Mouse (Mus musculus) naive thymus-derived CD4-positive, alpha-beta T cell, adult 2 months (primary cell): ENCODE measurements around the gene Crmp1.

ENCODE experiments used
- DNase-seq: peaks from one replicate; pipeline ENCODE4 v3.0.0-alpha.2; 2011; ENCODE audit warnings: low read depth

Crmp1 gene

DNA sequence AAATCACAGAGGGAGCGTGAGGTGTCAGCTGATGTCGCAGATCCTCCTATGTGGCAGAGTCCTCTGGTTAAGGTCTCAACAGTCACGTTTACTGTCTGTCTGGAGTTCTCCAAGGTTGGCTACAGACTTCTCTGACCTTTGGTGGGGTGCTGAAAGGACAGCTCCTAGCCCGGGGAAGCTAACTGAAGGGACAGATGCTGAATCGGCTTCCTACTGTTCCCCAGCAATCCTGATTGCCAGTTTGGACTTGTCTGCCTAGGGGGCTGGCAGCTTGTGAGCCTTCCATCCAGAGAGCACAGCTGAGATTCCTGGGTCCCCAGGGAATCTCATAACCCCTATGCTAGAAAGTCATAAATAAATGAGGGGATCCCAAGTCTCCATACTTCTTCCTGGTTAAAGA is 1.2 kb upstream of the Crmp1 start:
- no peak for DNase-seq

DNA sequence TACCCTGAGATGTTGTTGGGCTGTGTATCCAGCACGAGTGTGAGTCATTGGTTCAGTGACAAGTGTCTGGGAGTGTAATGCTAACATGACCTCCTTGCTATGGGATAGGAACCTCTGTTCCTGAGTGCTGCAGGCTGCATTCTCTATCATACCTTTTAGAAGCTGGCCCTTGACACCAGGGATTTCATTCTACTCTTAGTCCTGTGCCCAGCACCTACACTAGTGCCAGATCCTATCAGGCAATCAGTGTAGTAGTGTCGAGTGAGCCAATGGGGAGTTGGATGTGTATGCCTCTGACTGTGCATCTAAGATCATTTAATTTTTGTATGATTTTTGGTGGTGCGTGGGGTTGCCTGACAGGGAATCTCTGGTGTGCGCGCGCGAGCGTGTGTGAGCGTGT is 516 bp upstream of the Crmp1 start:
- DNase-seq = no peak

DNA sequence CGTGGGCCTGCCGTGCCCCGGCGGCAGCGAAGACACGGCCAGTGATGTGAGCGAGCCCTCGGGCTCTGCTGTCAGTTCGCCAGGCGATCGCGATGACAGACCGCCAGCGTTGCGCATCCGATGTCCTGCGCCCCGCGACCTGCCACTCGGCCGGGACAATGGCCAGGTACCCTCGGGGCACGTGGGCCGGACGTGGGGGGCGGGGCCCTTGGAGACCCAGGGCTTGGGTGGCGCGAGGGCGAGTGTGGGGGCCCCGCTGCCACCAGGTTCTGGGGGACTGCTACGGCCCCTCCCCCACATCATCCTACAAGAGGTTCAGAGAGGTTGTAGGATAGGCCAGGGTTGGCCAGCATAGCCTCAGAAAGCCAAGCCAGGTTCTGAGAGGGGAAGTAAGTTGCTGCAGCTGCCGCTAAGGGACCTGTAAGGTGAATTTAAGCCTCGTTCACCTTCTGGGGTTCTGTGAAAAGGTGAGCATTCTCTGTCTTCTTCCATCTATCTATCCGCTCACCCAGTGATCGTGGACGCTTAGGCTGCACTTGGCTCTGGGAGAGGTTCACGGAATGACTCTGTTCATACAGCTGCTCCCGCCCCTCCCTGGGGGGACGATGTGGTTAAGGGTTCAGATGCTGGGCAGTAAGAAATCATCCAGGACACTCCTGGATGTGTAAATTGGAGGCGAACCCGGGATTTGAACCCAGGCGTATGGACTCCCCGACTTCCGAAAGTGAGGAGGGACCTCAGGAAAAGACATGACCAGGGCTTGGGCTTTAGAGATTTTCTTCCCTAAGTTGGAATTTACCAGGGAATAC is 824 bp downstream of the Crmp1 start:
- DNase-seq = no peak

DNA sequence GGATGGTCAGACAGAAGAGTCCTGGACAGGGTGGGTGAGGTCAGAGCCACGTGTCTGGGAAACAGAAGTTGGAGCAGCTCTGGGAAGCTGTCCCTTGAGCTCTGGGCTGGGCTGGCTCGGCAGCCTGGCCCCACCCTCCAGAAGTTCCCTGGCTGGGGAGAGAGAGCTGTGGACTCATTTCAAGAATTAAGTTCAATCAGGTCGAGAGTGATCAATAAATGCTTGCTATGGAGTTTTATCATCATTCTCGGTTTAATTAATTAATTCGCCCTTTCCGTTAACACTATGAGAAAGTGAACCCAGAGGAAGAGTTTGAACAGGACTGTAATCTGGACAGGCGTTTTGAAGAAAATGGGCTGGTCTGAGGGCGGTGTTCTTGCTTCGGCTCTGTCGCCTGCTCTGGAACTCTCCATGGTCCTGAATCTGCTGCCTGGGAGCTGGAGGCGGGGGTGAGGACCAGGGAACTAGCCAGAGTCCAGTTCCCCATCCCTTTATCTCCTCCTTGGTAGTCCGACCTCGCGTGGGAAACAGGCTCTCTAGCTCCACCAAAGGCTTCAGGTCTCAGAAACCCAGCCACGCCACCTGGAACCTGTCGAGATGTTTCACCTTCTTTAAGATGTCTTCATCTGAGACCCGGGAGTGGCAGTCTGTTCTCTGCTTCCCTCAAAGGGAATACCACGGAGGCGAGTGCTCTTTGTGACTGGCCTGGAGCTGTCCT is 1.6 kb downstream of the Crmp1 start:
- peak; percentile 43 for DNase-seq

DNA sequence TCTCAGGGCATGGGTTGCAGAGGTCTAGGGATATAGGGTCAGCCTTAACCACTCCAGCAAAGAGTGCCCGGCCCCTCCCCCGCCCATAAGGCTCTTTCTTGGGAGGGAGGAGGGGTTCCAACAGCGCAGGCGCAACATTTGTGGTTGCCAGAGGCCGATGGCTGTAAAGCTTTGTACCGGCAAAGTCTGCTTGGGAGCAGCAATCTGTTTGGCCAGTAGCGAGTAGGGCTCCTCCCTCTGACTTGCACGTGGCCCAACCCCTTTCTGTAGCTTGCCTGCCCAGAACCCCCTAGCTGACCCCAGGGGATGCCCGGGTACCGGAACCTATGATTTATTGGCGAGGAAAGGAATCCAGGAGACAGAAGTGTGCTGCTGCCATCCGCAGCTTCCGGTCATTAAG is 2.4 kb downstream of the Crmp1 start:
- DNase-seq = no peak

DNA sequence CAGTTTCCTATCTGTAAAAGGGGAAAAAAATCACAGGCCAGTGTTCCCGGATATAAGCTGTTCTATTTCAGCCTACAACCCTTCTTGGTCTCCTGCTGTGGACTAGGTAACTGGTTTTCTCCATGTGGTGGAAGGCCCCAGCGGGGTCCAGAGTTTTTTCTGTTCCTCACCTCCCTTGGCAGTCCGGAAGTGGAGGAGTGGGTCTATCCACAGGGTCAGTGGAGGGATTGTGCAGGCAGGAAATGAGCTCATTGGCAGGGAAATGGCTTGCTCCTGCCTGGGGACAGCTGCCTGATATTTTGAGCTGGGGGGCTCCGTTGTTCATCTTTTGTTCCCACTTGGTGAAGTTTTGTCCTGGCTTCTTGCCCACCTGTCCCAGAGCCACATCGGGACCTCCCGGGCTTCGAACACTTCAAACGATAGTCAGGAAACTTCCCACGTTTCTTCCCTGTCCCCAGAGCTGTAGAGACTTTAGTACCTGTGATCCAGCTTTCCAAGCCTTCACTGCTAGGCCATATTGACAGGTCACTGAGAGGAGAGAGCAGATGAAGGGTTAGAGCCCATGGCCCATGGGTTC is 3.0 kb downstream of the Crmp1 start:
- no peak for DNase-seq

DNA sequence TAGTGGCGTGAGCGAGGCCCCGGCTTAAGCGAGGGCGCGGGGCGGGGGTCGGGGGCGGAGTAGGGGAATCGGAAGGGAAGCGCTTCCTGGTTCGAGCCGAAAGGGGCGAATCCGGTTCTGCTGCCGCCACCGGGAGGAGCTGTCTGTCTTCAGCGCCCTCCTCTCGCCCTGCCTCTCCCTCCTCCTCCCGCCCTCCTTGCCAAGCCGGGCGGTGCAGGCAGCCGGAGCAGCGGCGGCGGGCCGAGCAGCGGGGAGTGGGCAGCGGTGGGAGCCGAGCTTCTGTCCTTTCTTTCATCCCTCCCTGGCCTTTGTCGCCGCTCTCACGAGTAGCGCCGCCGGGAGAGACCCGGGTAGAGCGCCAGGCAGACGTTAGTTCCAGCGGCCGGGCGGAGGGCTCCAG is 3.9 kb downstream of the Crmp1 start:
- DNase-seq = peak; percentile 29

DNA sequence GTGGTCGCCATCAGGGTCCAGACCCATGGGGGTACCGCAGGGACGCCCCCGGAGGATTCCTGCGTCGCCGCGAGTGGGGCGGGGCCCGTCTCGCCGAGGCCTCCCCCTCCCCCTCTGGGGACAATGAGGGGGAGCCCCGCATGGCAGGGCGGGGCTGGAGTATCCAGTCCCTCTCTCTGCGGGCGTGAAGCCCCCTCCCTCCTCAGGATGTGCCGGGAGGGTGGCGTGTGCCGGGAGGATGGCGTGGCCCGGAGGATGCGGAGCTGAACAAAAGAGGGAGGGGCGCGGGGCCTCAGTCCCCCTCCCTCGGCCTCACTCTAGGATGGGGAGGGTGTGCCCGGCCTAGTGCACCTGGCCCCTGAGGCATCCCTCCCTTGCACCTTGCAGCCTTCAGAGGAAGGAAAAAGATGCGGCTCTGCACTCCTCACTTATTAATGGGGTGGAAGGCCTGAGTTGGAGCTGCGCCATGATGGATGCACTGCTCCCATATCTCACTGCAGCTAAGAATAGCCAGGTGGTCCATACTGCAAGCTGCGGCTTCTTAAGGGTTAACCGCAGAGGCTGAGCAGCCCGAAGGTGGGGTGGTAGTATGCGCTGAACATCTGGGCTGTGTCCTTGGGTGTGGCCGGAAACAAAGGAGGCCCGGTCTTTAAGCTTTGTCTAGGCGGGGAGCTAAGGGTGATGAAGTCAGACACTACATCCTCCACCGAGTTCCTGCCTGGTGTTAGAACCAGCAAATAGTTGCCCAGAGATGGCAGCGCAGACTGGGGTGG is 4.6 kb downstream of the Crmp1 start:
- DNase-seq = peak; percentile 26

DNA sequence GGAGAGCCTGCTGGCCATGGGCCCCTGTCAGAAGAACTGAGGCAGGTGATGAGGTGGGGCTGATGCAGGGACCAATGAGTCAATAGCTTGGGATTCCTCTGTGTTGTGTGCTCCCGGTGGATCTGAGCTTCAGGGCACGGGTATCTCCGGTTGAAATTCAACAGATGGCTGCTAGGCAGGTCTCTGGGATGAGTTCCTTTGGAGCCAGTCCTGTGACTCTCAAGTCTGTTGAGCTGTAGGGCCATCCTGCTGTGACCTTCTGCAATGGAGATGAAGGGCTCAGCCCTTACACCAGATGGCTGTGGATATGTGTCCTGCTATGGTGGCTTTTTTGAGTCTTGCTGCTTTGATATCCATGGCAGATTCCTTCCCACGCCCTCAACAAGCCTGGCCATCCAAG is 5.7 kb downstream of the Crmp1 start:
- no peak for DNase-seq

DNA sequence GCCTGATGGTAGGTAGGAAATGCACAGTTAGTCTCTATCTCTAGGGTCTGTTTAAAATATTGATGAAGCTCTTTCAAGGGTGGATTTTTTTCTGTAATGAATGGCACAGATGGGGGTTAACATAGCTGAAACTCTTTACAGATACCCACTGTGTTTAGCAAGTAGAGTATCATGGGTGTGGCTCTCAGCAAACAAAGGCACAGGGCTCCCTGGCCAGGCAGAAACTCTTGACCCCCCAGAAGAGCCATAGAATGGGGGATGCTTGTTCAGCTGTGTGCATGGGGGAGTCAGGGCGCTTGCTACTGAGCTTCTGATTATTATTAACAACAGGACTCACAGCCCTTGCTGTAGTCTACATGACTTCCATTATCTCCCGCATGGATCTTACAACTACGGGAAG is 7.1 kb downstream of the Crmp1 start:
- no peak for DNase-seq

DNA sequence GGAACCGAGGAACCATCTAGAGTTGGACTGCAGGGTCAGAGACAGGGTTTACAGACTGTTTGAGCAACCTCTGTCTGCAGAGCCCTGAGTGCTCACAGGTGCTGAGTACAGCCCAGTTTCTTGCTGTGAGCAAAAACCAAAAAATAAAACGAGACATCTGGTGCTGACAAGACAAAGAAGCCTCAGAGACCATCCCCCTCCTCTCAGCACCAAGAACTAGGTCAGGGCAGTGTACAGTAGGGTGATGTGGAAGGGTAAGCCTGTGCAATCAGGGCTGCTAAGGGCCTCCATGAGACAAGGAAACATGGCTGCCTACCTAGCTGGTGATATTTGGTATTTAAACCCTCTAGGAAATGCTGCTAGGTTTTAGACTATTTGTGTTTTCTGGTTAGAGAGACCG is 9.9 kb downstream of the Crmp1 start:
- DNase-seq = no peak

DNA sequence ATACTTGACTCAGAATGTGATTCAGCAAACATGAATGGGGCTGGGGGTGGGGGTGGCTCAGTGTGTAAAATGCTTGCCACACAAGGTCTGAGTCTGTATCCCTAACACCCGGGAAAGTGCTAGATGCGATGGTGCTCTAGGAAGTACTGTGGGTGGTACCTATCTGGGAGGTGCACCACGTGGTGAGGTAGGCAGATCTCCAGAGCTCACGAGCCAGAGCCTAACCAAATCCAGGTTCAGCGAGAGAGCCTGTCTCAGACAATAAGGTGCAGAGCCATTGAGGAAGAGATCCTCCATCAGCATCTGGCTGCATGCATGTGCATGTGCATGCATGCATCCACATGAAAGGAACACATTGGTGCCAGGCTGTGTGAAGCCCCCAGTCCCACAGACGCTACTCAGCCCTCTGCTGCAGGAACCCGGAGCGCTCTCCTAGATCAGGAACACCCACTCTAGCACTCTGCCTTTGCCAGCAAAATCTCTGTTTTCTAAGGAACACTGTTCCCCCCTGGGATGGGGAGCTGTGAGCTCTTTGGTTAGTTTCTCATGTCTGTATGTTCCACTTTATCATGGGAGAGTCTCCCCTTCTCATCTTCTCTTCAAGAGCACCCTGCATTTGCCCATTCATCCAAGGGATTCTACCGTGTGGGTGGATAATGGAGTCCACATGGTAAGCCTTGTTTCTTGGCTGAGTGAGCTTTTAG is 10.5 kb downstream of the Crmp1 start:
- DNase-seq = no peak

DNA sequence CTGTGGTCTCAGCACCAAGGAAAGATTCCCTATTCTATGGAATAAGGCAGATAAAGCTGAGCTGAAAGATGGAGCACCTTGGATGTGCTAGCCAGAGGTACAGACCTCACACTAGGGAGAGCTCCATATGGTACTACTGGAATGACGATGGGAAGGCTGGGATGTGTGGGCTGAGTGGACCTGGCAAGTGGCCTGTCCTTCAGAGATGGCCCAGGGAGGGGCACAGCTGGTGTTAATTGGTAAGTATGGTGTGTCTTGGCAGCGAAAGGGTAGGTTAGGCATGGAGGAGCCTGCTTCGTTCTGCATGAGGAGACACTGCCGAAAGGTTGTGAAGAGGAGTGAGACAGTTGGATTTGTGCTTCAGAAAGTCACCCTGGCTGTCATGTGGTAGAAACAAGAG is 12.8 kb downstream of the Crmp1 start:
- DNase-seq = no peak

DNA sequence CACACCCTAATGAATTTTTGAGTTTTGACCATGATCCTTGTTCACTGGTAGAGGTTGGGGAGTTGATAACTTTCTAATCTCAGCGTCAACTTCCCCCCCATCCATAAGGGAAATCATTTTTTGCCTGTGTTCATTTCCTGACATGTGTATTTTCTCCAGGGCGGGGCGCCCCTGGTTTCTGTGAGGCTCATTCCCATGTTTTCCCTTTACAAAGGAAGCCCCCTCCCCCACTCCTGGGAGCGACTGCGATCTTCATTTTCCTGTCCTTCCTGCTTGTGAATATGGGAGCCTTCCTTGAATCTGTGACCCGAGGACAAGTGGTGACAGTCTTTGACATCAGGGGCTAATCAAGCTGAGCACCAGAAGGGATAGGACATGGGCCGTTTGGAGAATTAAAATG is 15.1 kb downstream of the Crmp1 start:
- no peak for DNase-seq

DNA sequence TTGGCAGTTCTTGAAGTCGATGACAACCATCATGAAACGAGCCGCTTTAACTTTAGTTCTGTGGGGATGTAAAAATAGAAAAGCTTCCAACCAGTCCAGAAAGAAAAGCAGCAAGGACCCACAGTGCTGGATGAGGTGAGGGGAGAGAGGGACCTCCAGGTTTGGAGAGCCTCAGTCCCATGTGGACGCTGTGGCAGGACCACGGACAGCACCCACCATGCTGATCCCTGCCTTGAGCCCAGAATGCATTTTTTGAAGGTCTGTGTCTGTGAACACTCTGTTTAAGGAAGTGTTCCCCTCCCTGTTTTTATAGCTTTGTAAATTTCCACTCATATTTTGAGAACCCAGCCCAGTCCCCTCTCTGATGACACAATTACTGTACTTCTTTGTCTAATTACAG is 15.5 kb downstream of the Crmp1 start:
- DNase-seq = no peak

DNA sequence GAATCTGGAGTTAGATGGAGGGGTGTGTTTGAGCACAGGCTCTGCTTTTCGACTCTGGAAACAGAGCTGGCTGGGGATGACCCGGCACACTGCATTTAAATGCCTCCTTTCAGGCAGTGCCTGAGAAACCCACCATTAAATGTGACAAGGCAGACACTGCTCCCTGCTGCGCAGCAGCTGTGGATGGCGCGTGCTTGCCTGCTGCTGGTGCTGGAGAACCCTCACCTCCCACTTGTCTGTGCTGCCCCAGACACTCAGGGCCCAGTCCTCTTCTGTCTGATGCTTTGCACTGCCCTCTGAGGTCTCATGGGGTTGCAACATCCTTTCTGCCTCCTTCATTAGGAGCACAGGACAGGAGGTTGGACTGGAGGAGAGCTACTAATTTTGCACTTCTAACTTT is 20.0 kb downstream of the Crmp1 start:
- no peak for DNase-seq

DNA sequence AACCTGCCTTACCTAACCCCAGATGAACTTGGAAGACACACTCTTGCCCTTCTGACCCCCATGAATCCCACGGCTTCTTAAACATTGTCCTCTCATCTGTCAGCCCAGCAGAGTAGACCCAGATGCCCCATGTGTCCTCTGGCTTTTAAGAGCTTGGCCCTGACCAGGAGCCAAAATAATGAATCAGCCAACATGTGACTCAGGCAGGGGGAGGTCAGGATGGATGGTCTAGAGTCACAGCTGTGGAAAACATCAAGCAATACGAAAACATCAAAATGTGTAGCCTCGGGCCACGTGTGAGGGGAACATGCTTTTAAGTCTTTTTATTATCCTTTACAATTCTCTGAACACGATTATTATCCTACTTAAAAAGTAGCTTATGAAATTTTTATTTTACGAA is 22.1 kb downstream of the Crmp1 start:
- no peak for DNase-seq

DNA sequence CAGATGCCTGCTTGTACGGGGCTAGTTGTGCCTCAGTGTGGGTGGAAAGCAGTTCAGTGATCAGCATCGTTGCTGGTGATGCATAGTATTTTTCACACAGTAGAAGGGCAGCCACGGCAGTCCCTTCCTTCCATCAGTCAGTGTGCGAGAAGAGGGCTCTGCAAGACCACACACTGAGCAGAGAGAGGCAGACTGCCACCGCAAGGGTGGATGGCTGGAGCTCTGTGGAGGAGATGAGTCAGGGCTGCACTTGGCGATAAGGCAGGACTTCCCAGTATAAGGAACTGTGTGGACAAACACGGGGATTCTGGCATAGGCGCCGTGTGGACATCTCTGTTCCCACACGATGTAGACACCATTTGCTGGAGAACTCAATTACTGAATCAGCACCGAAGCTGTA is 39.3 kb downstream of the Crmp1 start:
- DNase-seq = no peak

DNA sequence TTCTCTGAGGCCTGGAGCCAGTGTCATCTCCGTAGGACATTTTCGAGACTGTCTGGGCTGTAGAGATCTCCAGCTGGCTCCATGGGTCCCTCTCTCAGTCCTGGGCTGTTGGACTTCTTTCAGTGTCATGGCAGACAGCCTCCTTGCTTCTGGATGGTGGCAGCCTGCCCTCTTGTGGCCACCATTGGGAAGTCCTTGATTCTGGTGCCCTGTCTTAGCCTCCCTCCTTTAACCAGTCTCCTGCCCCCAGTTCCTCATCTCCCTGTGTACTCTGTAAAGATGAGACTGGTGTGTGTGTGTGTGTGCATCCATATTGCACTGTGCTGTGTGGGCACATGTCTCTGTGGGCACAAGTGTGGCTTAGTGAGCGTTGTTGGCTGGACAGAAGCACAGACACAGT is 46.6 kb downstream of the Crmp1 start:
- peak; percentile 33 for DNase-seq

DNA sequence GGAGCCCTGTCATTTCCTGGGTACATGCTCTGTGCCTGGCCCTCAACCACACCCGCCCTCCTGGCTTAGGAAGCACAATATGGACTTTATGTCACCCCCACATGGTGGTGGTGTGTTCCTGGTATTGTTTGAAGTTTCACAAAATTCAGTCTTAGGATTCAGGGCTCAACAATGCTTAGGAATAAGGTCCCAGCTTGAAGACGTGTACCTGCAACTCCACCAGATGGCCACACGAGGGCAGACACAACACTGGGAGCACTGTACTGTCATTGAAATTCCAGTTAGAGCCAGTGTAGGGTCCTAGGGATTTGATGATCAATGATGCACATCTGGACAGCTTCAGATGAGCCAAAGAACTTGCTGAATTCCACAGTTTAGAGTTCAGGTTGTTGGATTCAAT is 47.5 kb downstream of the Crmp1 start:
- DNase-seq = peak; percentile 26

DNA sequence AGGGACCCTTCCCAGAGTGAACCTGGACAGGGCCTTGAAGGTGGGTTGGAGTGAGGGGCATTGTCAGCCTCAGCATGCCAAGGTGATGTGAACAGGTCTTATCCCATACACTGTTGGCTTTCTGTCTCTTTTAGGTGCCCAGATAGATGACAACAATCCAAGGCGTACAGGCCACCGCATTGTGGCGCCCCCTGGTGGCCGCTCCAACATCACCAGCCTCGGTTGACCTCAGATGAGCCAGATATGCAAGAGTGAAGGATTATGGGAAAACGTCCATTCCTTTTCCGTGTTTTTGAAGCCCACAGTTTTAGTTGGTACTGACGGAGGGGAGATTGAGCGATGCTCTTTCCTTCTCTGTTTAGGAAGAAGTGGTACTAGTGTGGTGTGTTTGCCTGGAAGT is 49.2 kb downstream of the Crmp1 start:
- DNase-seq = peak; percentile 15

DNA sequence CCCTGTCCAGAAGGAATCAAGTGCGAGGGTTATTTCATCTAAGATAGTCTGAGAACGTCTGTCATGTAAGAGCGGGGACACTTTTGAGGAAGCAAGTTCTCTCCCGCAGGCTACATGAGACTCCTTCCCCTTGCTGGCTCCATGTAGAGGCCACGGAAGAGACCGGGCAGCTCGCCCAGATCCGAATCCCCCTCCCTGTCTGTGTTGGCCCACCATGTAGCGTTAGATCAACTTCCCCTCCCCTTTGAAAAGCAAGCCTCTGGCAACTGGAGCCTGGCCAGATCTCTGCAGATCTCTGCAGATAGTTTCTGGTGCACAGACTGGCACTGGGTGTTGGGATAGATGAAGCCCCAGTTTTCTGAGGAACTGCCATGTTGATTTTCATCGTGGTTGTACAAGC is 55.0 kb downstream of the Crmp1 start:
- no peak for DNase-seq
